Mouse (Mus musculus): ENCODE measurements around the gene 2900026A02Rik.

Gene 2900026A02Rik

DNA sequence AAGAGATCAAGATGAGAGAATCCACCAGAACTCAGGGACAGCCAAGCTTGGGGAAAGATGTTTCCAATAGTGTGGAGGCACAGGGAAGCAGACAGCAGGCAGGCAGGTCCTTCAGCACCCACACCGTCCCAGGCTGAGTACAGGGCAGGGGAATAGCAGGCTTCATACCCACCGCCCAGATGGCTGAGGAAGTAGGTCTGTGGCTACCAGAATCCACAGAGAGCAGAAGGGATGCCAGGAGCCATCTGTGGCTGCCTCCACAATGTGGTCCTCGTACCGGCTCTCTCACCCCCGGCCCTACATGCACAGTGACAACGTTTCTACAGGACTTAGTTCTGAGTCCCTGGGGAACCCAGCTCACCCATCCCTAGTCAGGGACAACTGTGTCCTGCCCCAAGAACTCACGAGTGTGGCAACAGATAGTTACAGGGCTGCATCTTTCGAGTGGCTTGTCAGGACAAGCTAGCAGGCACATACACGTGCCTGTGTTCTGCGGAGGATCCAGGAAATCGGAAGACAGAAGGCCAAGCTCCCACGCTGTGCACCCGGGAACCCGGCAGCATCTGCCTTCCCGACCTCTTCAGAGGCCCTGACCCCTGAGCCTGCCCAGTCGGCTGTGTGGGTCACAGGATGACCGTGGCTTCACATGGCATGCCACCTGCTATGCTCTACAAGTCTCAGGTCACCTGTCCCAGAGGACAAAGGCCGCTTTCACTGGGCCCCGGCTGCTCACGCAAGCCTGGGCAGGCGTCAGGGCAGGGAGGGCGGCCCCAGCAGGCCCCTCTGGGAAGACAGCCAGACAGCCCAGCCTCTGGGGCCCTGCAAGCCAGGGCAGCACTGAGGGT is 68.2 kb downstream of the 2900026A02Rik start:
- intact Hi-C loops (cut with DNase I), result no loop called here

DNA sequence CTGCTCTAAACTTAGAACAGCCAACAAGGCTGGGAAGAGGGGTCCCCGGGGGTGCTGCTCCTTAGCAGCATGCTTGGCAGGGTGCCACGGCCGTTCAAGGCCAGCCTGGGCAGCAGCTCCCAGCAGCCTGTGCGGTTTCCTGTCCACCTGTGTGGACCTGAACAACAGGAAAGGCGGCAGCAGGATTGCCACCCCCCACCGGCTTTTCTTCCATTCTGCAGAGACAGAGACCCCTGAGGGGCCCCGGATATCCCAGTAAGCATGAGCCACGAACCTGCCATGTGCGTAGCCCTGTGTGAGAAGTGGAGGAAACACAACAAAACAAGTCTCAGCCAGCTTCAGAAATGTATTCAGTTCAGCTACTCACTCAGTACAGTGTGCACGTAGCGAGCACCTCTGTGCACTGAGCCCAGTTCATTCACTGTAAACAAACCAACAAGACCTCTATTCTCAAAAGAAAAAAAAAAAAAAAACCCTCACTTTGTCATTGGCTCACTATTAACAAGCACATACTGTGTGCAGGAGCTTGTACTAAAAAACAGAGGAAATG is 69.4 kb downstream of the 2900026A02Rik start:
- intact Hi-C loops (cut with DNase I), result no loop called here

DNA sequence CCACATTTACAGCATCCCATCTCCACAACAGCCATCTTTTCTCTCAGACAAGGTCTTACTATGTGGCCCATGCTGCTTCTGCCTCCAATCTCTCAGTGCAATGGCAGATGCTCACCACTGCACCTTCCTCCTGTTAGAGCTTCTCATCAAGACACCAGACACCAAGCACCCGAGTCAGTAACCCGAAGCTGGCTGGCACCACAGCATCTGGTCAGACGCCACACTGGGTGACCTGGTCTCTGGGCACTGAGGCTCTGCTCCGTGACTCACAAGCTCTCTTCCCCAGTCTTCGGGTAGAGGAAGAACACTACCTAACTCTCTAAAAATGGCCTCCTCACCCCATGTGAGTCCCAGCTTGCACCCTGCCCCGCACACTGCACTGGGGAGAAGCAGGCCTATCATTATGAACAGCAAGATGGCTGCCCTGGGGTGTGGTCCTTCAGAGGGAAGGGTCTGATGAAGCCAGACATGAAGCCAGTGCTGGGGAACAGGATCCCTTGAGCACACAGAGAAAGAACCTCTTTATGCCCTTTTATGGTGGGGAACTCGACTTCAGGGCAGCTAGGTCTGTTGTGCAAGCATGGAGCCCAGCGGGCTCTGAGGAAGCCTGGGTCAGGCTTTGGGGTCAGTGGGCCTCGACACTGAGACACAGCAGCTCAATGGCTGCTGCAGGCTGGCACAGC is 70.0 kb downstream of the 2900026A02Rik start:
- intact Hi-C loops (cut with DNase I), result no loop called here

DNA sequence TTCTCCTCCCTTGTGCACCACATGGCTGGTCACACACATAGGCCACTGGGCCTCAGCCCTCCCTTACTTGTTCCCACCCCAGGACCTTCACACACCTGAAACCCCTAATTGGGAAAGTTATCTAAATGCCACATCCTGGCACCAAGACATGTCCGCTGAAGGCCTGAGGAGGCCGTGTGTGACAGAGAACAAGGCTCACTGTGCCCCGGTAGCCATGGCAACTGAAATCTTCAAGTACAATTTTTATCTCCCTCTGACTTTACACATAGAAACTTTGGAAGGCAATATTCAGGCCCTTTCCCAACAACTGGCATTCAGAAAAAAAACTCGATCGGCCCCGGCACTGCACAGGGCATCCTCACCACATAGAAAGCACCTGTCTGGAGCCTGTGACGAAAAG is 72.0 kb downstream of the 2900026A02Rik start:
- intact Hi-C loops (cut with DNase I), result no loop called here

DNA sequence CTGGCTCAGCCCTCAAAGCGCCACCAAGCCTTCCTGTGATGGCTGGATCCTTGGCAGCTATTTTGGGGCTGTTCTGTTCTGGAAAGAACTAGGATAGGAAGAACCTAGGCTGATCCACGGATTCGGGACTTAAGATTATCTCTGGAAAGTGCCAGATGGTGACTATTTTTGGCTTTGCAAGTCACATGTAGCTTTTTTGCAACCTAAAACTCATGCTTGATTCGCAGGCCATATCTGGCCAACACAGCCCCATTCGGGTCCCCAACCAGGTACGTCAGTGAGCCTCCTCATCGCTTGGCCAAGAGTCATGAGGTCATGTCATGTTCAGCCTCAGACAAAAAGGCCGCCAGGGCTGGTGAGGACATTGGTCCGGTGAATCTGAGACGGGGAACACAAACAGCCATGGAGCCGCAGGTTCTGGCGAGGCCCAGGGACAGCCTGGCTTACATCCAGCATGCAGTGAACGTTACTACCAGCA is 73.0 kb downstream of the 2900026A02Rik start:
- intact Hi-C loops (cut with DNase I), result no loop called here

DNA sequence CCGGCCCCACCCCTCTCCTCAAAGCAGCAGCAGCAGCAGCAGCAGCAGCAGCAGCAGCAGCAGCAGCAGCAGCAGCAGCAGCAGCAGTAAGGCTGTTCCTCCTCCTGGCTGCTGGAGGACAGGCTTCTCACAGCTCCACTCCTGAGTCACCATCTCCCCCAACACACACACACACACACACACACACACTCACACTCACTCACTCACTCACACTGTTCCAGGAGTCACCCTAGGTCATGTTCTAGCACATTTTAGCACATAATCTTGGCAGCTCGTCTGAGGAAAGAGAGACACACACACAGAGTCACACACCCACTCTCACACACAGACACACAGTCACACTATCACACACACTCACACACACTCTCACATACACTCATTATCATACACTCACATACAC is 74.4 kb downstream of the 2900026A02Rik start:
- intact Hi-C loops (cut with DNase I), result no loop called here

DNA sequence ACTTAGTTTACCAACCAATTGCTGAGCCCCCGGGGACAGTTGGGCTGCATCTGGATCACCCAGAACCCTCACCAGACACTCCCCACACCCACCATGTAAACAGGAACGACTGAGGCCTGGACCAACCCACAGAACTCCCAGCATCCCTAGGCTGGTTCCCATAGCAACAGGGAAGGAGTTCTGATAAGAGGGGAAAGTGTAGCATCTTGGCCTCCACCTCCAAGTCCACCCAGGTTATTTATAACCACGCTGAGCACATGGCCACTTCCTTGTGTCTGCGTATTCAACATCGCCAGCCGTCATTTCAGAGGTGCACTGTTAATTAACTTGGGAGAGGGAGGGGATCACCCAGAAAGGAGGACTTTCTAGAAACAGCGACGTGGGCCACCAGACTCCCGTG is 75.9 kb downstream of the 2900026A02Rik start:
- intact Hi-C loops (cut with DNase I), result no loop called here

DNA sequence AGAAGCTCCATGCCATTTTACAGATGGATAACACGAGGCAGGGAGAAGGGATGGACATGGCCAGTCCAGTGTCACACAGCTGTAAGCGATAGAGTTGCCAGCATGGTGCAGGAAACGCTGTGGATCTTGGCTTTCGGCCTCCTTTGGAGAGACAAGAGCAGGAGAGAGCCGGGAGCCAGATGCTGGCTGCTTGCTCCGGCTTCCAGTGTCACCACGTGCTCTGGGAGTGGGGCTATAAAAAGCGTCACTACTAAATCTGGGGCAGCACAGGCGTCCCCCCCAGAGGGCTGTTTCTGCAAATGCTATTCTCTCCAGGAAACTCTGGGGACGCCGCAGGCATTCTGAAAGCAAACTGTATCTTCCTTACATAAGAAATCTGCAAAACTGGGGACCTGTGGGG is 78.5 kb downstream of the 2900026A02Rik start:
- intact Hi-C loops (cut with DNase I), result no loop called here

DNA sequence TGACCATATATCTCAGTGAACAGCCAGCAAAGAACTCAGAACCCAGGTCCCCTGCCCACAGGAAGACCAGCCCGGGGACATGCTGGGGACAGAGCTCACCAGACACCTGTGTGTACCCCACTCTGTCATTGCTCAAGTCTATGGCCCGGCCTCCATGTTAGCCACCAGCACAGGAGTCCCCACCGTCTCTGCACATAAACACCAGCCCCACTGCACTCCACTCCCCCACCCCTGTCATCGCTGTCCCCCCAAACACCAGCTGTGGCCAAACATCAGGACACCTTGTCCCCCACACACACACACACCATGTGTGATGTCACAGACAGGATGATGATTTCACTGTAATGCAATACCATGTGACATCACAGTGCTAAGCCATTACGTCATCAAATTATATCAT is 79.0 kb downstream of the 2900026A02Rik start:
- intact Hi-C loops (cut with DNase I), result no loop called here

DNA sequence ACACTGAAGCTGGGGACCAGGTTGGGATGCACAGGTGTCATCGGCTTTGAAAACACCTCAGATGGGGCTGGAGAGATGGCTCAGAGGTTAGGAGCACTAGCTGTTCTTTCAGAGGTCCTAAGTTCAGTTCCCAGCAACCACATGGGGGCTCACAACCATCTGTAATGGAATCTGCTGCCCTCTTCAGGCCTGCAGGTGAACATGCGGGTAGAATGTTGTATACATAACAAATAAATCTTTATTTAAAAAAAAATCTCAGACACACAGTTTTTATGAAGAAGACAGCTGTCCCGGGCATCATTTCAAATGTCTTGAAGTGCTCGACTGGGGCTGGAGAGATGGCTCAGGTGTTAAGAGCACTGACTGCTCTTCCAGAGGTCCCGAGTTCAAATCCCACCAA is 80.2 kb downstream of the 2900026A02Rik start:
- intact Hi-C loops (cut with DNase I), result no loop called here

DNA sequence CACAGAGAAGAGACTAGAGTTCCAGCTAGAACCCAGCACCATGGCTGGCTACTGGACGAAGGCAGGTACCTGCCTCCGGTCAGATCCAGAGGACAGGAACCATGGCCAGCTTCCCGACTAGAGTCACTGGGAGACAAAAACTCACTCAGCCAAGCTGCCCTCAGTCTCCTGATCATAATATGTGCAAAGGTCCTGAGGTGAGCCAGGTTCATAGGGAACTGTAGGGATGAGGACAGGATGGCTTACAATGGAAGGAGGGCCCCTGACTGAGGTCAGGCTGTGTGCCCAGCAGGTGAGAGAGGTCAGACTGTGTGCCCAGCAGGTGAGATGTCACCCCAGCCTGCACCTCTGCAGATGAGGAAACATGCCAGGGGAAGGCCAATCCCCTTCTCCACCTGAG is 81.0 kb downstream of the 2900026A02Rik start:
- intact Hi-C loops (cut with DNase I), result no loop called here

DNA sequence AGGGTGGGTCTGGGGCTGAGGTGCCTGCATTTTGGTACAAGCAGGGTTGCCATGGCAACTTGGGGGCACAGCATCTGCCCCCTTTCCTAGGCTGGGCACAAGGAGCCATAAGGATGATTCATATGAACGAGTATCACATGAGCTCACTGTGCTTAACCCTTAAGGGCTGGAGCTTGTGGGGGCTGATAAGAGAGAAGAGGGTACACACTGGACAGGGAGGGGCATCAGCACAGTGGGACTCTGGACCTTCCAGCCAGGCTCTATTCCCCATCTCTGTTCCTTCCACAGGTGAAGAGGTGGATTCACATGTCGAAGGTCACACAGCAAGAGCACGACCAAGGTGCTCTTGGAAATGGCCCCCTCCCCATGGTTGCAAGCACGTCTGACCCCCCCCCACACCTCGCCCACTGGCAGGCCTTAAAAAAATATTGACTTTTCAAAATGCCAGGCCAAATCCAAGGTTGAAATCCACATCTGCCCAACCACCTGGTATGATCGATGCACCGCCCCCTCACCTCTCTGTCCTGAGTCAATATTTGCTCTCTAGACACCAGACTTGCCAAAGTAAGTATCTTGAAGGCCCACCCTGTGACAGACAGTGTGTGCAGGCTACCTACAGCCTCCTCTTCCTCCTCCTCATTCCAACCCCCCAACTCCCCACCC is 81.8 kb downstream of the 2900026A02Rik start:
- intact Hi-C loops (cut with DNase I), result no loop called here

DNA sequence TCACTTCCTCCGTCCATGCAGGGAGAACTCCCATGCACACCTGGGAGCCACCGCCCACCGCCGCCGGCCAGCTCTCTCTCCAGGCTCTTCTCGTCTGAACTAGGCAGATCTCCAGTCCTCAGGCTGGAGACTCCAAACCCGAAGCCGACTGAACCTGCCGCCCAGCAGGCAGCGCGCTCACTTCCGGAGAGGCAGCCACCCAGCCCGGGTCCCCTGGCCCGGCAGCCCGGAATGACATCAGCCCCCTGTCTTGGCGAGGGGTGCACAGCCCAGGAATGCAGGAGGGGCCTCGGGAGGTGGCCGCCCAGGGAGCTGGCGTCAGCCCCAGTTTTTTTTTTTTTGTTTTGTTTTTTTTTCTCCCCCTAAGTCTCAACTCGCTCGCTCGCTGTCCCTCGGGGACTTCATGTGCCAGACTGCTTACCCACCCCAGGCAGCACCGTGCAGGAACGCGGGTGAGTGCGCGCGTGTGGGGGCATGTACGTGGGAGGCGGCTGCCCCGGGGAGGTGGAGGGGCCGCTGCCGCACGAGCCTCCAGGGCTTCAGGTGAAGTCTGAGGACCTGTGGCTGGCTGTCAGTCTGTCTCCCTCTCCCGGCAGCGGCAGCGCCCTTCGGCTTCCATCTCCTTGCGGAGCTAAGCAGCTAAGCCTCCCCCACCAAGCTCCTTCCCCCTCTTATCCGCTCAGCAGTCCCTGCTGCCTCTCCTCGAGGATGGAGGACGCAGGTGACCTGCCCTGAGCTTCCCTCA is 82.5 kb downstream of the 2900026A02Rik start:
- intact Hi-C loops (cut with DNase I), result no loop called here

DNA sequence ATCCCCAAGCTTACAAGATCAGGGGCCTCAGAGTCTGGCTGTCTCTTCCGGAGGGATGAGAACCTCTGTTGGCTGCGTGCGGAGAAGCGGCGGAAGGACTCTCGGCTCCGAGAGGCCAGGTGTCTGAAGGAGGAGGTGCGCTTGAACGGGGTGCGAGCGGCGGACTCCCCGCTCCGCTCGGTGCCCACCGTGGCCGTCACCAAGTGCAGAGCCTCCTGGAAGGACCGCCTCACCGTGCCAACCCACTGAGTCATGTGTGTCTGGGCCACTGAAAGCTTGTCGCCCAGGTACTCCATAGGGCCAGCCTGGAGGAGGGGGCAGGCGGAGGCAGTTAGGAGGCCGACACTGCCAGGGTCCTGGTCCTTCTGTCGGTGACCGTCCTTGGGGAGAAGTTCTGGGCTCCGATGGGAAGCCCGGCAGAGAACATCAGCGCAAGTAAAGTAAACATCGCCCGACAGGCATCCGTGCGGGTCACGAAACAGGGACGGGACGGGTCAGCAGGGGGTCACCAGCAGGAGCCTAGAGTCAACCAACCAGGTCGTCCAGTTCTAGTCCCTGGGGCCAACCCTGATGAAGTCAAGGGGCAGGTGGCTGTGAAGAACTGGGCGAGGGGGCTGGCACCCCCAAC is 83.2 kb downstream of the 2900026A02Rik start:
- intact Hi-C loops (cut with DNase I), result no loop called here

DNA sequence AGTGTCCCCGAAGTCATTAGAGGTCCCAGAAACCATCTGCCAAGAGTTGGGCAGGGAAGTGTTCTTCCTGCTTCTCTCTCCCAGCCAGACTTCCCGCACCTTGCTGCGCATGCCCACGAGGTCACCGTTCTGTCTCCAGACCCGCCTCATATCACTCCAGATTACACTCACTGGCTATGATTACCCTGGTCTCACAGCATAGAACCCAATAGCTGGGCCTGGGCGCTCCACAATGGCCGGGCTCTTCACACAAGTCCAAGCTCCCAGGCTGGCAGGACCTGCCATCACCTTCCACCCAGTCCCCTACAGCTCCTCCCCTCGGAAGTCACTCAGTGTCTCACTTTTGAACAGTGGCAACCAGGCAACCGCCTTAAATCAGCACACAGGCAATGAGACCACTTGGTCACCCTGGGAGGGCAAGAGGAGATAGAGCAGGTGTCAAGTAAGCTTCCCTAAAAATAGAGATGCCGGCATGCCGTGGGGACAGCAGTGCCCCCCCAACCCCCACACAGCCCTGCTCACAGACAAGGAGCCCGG is 84.0 kb downstream of the 2900026A02Rik start:
- intact Hi-C loops (cut with DNase I), result no loop called here

DNA sequence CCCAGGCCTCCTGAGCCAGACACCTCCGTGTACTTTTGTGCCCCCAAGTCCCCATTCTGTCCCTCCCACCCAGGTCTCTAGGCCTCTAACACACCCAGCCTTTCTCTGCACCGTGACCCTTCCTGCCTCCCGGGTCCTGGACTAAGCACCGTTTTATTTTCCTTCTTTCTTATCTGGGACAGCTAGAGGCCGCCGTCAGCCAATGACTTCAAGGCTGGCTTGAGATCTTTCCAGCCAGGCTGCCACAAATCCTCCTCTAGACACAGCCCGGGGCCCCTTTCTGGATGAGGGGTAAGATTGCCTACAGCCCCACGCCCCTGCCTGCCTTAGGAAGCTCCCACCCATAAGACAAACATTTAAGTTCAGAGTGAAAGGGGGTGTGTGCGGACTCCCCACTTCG is 85.5 kb downstream of the 2900026A02Rik start:
- intact Hi-C loops (cut with DNase I), result no loop called here

DNA sequence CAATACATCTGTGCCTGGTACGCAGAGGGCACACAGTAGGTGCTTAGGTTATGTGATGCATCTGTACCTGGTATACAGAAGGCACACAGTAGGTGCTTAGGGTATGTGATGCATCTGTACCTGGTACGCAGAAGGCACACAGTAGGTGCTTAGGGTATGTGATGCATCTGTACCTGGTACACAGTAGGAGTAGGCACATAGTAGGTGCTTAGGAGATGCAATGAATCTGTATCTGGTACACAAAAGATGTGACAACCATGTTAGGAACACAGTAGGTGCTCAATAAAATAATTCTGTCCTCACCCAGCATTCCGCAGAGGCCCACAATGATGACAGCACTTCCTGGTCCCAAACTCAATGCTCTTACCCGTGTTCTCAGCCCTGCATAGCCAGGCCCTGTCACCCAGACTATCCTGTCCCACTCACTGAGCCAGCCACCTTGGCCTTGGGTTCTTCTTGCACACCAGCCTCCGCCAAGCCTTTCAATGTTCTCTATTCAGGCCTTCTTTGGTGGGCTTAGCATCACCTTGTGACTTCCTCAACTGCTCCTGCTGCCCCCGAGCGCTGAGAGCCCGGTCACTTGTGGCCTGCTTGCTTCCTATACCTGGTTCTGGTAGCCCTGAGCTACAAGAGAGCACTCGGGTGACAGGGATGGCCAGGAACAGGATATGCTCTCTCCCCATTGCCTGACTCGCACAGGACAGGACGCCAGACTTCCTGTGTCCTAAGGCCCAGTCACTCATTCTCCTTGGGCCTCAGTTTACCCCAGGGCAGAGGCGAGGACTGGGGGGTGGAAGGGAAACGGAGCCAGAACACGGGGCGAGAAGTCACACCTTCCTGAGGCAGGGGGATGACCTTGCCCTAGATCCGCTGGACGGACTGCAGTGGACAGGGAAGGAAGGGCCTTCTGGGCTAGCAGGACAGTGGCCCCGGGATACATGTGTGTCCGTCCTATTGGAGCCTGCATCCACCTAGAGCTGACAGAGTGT is 87.0 kb downstream of the 2900026A02Rik start:
- intact Hi-C loops (cut with DNase I), result no loop called here

DNA sequence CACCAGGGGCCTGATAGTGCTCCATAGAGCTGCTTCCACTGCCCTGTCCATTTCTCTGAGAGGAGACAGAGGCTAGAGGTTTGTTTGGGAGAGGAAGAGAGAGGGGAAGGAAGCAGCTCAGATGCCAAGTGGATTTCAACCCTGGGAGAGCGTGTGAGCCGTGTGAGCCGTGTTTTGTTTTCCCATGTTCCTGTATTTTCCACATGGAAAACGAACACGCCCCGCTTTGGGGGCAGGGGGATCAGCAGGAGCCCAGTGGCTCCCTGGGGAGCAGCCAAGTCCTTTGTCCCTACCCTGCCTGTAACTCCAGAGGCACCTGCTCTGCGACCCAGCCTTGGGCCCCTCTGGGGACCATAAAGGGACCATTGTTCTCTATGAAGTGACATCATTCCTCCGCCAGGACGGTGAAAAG is 88.0 kb downstream of the 2900026A02Rik start:
- intact Hi-C loops (cut with DNase I), result no loop called here

DNA sequence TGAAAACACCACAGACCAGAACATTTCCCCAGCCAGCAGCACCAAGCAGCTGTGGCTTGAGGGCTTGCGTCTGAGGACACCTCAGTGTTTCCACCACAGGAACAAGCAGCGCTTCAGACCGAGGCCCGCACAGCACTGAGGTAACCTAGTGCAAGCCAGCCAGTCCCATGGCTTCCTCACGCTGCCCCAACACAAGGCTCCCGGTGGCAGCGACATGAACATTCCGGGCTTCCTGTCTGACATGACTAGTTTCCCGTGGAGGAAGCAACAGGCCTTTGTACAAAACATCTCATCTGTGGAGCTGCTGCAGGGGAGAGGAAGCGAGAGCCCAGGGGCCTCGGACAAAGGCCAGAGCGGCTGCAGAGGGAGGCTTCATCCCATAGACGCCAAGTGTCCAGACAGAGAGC is 88.4 kb downstream of the 2900026A02Rik start:
- intact Hi-C loops (cut with DNase I), result no loop called here

Data from adrenal gland (tissue).